Mouse (Mus musculus) lung, postnatal 10 days (tissue): Measurements from ENCODE around the gene Zfp667.
A peak's percentile ranks its signal among the peaks of the same experiment; 100 is the strongest.
"Not testable (repeated sequence)": the region's sequence is repeated elsewhere in the genome, so short reads cannot be mapped to it uniquely, and the experiment has no call there.

Experiments used
- DNase-seq: peaks from one replicate; pipeline ENCODE4 v3.0.0; 2021

Gene Zfp667

DNA sequence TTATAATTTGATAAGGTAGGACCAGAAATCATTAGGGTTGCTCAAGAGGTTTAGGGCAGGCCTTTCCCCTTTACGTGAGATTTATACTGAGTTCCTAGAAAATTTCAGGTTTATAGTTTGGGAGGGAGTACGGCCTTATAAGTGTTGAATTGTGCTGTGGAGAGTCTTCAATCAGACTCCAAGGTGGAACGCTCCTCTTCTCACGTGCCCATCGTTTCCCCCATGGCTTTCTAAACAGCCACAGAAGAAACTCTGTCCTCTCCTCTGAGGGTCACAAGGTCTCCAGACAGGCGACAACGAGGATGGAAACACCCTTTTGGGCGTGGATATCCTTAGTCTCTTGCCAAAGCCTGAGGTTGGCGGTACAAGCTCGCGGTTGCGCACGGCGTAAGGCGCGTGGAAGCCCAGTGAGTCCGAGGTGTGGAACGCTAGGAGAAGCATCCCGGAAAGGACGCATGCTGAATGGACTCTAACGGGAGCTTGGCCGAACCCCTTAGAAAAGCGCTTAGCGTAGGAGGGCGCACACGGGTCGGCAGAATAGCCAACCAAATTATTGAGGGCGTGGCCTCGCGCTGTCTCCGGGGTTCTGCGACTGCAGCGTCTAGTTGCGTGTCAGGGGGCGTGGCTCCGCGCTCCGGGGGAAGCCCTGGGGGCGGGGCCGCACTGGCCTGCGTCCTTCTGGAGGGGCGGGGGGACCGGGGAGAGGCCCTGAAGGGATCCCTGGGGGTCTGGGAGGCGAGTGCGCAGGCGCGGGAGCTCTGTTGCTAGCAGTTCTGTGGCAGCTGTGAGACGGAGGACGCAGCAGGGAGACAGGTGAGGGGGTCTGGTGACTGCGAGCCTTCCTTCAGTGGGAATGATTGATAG is at the start of gene Zfp667:
Gene Zfp667, plus strand, starts transcription at position 738 of the 864 bp plus-strand sequence.
- peak; percentile 99 for DNase-seq

DNA sequence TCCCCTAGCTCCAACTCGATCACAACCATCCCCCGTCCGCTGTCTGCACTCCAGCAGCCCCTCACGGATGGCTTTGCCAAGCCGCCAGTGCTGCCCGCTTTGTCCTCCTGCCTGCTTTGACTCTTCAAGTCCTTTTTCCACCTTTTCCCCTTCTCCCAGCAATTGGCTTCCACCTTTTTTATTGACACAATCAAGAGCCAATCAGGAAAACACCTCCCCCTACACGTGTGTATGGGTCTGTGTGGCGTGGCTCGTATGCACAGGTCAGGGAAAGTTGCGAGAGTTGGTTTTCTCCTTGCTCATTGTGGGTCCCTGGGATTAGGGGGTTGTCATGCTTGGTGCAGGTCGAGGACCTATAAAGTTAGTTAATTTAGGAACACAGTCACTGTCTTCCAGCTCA is 46.6 kb upstream of the Zfp667 start:
- DNase-seq = no peak

- DNase-seq = peak; percentile 64
These were observed 45.4 kb upstream of the Zfp667 start for GRCm38 (mm10) chr7:6240841-6241425.

DNA sequence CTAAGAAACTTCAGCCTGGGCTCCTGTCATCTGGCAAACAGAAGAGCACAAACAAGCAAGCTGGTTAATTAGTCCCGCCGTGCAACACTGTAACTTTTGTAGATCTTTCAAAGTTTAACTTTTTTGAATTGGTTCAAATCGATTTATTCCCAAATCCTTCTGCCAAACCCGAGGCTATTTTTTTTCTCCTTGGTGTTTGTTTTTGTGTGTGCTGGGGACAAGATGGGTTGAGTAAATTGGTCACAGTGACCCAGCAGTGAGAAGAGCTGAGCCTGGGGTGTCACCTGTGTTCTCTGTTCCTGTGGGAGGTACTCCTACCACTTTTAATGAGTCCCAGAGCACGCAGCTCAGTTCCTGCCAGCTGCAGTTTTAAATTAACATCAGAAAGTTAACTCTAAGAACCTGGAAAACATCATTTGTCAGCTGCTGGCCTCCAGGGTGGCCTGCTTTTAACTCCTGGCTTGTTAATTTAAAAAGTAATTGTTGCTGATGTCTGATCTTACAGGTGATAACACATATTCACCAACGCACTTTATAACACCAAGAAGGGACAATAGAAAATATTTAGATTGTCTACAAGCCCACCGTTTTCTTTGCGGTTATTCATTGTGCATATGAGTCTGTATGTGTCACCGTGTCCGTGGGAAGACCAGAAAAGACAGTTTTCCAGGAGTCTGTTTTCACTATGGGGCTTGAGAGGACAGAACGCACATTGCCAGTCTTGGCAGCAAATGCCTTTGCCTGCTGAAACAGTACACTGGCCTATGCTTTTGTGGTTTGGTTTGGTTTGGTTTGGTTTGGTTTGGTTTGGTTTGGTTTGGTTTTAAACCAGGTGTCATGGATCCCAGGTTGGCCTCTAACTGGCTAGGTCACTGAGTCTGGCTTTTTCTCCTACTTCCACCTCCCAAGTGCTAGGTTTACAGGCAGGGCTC is 41.8 kb upstream of the Zfp667 start:
- no peak for DNase-seq

GRCm38 (mm10) chr7:6252410-6252809 is 34.0 kb upstream of the Zfp667 start, which contains the start of gene Epp13:
Gene Epp13, plus strand, starts transcription at chr7:6252710.
- no peak for DNase-seq

GRCm38 (mm10) chr7:6254451-6254850 is 31.9 kb upstream of the Zfp667 start:
- no peak for DNase-seq

DNA sequence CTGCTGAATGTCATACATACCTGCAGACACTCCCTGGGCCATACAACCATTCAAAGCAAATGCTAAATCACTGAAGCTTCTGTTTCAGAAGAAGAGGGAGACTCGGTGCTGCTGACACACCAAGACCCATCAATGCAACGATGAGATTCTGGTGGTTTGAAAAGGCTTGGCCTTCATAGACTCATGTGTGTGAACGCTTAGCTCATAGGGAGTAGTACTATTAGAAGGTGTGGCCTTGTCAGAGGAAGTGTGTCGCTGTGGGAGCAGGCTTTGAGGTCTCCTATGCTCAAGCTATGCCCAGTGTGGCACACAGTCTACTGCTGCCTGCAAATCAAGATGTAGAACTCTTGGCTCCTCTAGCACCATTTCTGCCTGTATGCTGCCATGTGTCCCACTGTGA is 29.0 kb upstream of the Zfp667 start:
- no peak for DNase-seq

DNA sequence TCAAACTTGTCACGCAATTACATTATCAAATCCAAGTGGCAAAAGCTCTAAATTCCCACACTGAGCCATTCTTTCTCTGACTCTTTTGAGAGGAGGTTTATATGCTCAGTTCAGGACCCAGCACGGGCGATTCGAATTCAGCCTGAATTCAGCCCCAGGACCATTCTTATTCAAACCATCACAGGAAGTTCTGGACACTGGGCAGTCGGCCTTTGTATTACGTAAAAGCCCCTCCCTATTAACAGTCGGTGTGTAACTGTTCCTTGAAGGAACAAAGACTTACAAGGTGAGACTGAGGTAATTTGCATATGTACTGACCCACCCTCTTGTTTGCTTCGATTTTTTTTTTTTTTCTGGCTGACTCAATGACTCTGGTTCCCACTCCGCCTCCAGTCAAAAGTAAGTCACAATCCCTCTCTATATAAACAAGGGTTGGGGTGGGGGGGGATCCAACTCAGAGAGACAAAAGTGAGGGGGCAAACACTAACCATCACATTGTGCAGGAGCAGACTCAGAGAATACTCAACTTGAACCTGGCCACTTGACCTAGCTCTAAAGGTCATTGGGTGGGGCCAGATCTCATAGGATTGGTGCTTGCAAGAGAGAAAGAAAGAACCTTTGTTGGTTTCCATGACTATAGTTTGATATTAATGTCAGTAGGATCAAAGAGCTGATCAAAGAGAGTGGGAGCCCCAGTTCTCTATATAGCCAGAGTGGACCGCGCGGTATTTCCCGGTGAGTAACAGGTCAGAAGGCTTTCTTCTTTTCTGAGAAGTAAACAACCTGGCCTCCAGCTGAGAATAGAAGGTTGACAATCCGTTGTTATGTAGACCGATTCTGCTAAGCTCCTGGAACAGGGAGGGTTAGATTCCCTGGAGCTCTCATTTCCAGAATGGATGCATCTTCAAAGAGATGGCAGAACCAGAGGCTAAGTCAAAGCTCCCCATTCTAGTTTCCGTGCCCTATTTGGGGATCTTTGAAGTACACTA is 27.9 kb upstream of the Zfp667 start:
- DNase-seq = no peak

- not testable (repeated sequence) for DNase-seq
These were observed 26.4 kb upstream of the Zfp667 start for GRCm38 (mm10) chr7:6260004-6260403.

- DNase-seq = no peak
These were observed 24.3 kb upstream of the Zfp667 start for GRCm38 (mm10) chr7:6262120-6262519.

- DNase-seq = no peak
These were observed 23.4 kb upstream of the Zfp667 start for GRCm38 (mm10) chr7:6262984-6263383.

GRCm38 (mm10) chr7:6265695-6266094 is 20.7 kb upstream of the Zfp667 start:
- peak; percentile 32 for DNase-seq

- no peak for DNase-seq
These were observed 8.5 kb upstream of the Zfp667 start for GRCm38 (mm10) chr7:6277906-6278305.

DNA sequence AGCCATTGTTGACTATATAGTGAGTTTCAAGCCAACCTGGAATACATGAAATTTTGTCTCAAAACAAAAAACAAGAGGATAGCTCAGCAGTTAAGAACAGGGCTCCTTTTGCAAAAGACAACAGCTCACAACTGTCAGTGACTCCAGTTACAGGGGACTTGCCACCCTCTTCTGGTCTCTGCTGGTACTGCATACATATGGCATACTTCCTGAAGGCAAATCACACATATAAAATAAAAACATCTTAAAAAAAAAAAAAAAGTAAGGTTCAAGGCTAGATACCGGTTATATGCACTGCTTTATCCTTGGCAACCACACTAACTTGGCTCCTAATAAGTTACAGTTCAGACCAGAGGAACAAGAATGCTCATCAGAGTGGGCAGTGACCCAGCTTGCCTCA is 3.6 kb upstream of the Zfp667 start:
- DNase-seq = peak; percentile 91

DNA sequence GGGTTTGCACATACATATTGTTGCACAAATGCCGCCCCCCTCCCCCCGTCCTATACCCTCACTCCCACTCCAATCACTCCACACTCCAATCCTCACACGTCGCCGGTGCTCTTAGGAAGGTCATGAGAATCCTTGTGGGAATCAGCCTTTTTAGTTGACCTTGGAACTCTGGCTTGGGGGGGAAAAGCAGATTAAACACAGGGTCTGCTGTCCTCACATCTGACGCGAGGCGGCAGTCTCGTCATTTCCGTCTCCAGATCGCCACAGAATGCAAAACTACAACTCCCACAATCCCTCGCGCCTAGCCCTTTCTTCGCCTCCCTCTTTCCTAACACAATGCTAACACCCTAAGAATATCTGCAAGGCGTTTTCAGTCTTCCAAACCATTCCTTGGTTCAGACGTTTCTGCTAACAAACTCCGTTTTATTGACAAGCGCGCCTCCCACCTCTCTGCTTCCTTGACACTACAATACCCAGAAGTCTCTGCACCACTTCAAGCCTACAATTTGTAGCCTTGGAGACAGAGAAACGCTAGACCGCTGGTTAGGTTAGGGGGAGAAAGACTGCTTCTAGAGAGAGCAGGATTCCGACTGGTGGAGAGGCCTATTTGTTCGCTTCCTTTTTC is 2.8 kb upstream of the Zfp667 start:
- peak; percentile 88 for DNase-seq

DNA sequence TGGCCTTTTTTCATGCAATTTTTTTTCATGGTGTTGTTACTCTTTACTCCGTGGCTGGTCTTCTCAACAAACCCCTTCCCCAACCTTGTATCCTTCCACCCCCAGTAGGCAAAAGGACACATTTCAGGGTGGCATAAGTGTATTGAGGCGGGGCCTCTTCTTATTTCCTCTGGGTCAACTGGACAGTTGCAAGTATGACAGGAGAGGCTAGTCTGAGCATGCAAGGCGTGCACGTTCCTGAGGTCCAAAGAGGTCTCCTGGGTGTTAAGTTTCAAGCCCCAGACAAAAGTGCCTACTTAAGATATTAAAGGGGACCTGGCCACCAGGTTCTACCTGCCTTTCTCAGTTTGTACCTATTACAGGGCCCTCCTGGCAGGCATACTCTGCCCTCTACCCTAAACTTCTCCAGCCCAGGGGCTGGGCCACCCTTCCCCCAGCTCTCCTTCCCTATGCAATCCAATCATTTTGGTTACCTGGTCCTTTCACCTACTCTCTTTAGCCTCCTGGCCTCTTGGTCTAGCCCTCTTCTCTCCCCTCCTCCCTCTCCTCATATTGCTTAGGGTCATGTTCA is 1.9 kb upstream of the Zfp667 start:
- DNase-seq = no peak

- DNase-seq = no peak
These were observed 1.0 kb upstream of the Zfp667 start for GRCm38 (mm10) chr7:6285366-6285765.

DNA sequence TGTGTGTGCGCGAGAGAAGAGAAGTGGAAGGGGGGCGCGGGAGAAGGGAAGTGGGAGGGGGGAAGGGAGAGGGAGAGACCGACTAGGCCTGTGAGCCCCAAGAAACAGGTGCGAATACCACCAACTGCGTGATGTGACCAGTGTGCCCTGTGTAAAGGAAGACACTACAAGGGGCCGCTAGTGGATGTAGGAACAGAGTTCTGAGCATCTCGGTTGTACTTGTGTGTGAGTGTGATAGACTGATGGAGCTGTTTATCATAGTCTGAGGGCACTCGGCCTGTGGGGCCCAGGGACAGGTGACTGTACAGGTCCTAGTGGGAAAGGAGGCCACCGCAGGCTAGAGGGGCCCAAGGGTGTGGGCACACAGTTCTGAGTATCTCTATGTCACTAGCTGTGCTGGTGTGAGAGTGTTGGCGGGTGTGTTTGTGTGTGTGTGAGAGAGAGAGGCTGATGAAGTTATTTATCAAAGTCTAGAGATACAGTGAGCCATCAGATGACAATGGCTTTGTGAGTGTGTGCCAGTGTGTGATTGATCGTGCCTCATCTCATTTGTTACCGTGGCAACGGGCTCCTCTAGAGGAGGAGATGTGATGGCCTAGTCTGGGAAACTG is 647 bp downstream of the Zfp667 start:
- DNase-seq = peak; percentile 6

GRCm38 (mm10) chr7:6291121-6291520 is 4.7 kb downstream of the Zfp667 start:
- not testable (repeated sequence) for DNase-seq

GRCm38 (mm10) chr7:6300796-6301195 is 14.4 kb downstream of the Zfp667 start:
- not testable (repeated sequence) for DNase-seq
